Mouse (Mus musculus) liver, embryonic 15.5 days (tissue): ENCODE data around the gene Adora1. TPM values are rescaled to one million over a fixed set of nuclear protein-coding genes. Genes with fewer than 3 reads are reported as not detected.
"Not testable (repeated sequence)": the region's sequence is repeated elsewhere in the genome, so short reads cannot be mapped to it uniquely, and the experiment has no call there.

Experiments used
- ATAC-seq: fragments of 200-750 bp; cut with Nextera tagmentation; 2 replicates; pipeline ENCODE4 v1.8.0; 2017; ENCODE audit warnings: moderate number of reproducible peaks, mild to moderate bottlenecking, moderate library complexity; ENCODE audit not compliant: insufficient read depth
- H3K27ac ChIP-seq: fragments of 300-500 bp; sonication (generic); replicated peaks from 2 replicates; pipeline ENCODE4 v1.5.1; 2015; ENCODE audit warnings: mild to moderate bottlenecking, inconsistent platforms
- H3K27me3 ChIP-seq: fragments of 300-500 bp; sonication (generic); 2 replicates; pipeline ENCODE4 v1.6.1; 2015; ENCODE audit warnings: mild to moderate bottlenecking, inconsistent platforms
- H3K36me3 ChIP-seq: fragments of 300-500 bp; sonication (generic); replicated peaks from 2 replicates; pipeline ENCODE4 v1.6.1; 2015; ENCODE audit warnings: moderate library complexity, mild to moderate bottlenecking, inconsistent platforms
- H3K4me1 ChIP-seq: fragments of 300-500 bp; sonication (generic); replicated peaks from 2 replicates; pipeline ENCODE4 v1.6.1; 2015; ENCODE audit warnings: inconsistent platforms
- H3K4me2 ChIP-seq: fragments of 300-500 bp; sonication (generic); 2 replicates; pipeline ENCODE4 v1.6.1; 2015; ENCODE audit warnings: moderate library complexity, mild to moderate bottlenecking, inconsistent platforms
- H3K4me3 ChIP-seq: fragments of 300-500 bp; sonication (generic); replicated peaks from 2 replicates; pipeline ENCODE4 v1.5.1; 2015; ENCODE audit warnings: mild to moderate bottlenecking, inconsistent platforms
- H3K9ac ChIP-seq: fragments of 300-500 bp; sonication (generic); 2 replicates; pipeline ENCODE4 v1.6.1; 2015; ENCODE audit warnings: moderate library complexity, mild to moderate bottlenecking, inconsistent platforms
- H3K9me3 ChIP-seq: fragments of 300-500 bp; sonication (generic); replicated peaks from 2 replicates; pipeline ENCODE4 v1.6.1; 2016; ENCODE audit warnings: inconsistent platforms
- WGBS: fragments of 180-500 bp; shearing (Covaris S2); methylation state at CpG from one replicate; pipeline ENCODE4 v1.1.7; 2015; ENCODE audit warnings: mixed read lengths; ENCODE audit not compliant: insufficient replicate concordance; 5-methylcytosine and 5-hydroxymethylcytosine counted together
- polyA plus RNA-seq: library from polyadenylated mRNA; unstranded; fragments of >200 nt; fragmentation: Nextera tagmentation; extraction: Ambion mirVana; gene quantifications from 2 replicates; pipeline ENCODE4 v1.2.1, GENCODE M21; 2015

Gene Adora1
- polyA plus RNA-seq, 1 experiment from 2014 or later: 0.91 TPM

- WGBS: 61% methylated on average over 2 of the region's 2 CpGs
- no peak for ATAC-seq
These were observed 30.6 kb upstream of the Adora1 start for GRCm38 (mm10) chr1:134265797-134266196.

GRCm38 (mm10) chr1:134264341-134264740 lies 29.1 kb upstream of the Adora1 start:
- Histone ChIP-seq H3K27me3 (no peaks in the 10 kb centered on the region), H3K4me2 (no peak overlapping the region), H3K9ac (no peak overlapping the region), H3K27ac (no peak overlapping the region), H3K4me1 (no peaks in the 10 kb centered on the region), H3K9me3 (no peaks in the 10 kb centered on the region), H3K36me3 (no peaks in the 10 kb centered on the region), H3K4me3 (no peak overlapping the region)
- ATAC-seq: no peak
- 71% methylated on average over 6 of the region's 6 CpGs for WGBS

More at GRCm38 (mm10) chr1:134265797-134266196, 30.6 kb upstream of the Adora1 start:
- no peak overlapping the region for H3K27ac ChIP-seq
- no peaks in the 10 kb centered on the region for H3K9me3 ChIP-seq
- H3K4me3 ChIP-seq: no peak overlapping the region
- no peaks in the 10 kb centered on the region for H3K36me3 ChIP-seq
- no peak overlapping the region for H3K4me2 ChIP-seq
- no peak overlapping the region for H3K9ac ChIP-seq
- H3K4me1 ChIP-seq: no peaks in the 10 kb centered on the region
- H3K27me3 ChIP-seq: no peaks in the 10 kb centered on the region

GRCm38 (mm10) chr1:134249681-134250080 lies 14.4 kb upstream of the Adora1 start:
- H3K9me3 ChIP-seq, H3K27me3 ChIP-seq, H3K4me3 ChIP-seq, H3K4me1 ChIP-seq, H3K9ac ChIP-seq, ATAC-seq, H3K36me3 ChIP-seq, H3K4me2 ChIP-seq, H3K27ac ChIP-seq: not testable (repeated sequence)
- 53% methylated on average over 1 of the region's 1 CpGs for WGBS

- no peaks in the 10 kb centered on the region for H3K9me3 ChIP-seq
- no peaks in the 10 kb centered on the region for H3K27me3 ChIP-seq
- no peak for ATAC-seq
- H3K4me2 ChIP-seq: no peak overlapping the region
- WGBS: 48% methylated on average over 4 of the region's 4 CpGs
- H3K36me3 ChIP-seq: no peaks in the 10 kb centered on the region
- peaks cover 13% of the 10 kb centered on the region; the same call in 1 of the 2 replicates for H3K4me1 ChIP-seq
- H3K27ac ChIP-seq: no peak overlapping the region
- no peak overlapping the region for H3K9ac ChIP-seq
- H3K4me3 ChIP-seq: no peak overlapping the region
These were observed 11.4 kb upstream of the Adora1 start for GRCm38 (mm10) chr1:134246590-134246989.

GRCm38 (mm10) chr1:134245004-134245717 lies 9.9 kb upstream of the Adora1 start:
- no peak overlapping the region for H3K9ac ChIP-seq
- no peak overlapping the region for H3K4me2 ChIP-seq
- no peaks in the 10 kb centered on the region for H3K27me3 ChIP-seq
- no peak for ATAC-seq
- WGBS: 60% methylated on average over 14 of the region's 14 CpGs
- no peaks in the 10 kb centered on the region for H3K9me3 ChIP-seq
- no peak overlapping the region for H3K4me3 ChIP-seq
- no peak overlapping the region for H3K27ac ChIP-seq
- peaks cover 13% of the 10 kb centered on the region; the same call in 1 of the 2 replicates for H3K4me1 ChIP-seq
- no peaks in the 10 kb centered on the region for H3K36me3 ChIP-seq

GRCm38 (mm10) chr1:134243948-134244914 lies 9.0 kb upstream of the Adora1 start:
- Histone ChIP-seq H3K4me2 (no peak overlapping the region), H3K4me1 (peaks cover 13% of the 10 kb centered on the region; the same call in 1 of the 2 replicates), H3K9me3 (no peaks in the 10 kb centered on the region), H3K9ac (no peak overlapping the region), H3K4me3 (no peak overlapping the region), H3K27ac (no peak overlapping the region), H3K36me3 (no peaks in the 10 kb centered on the region), H3K27me3 (no peaks in the 10 kb centered on the region)
- 17% methylated on average over 35 of the region's 35 CpGs for WGBS
- ATAC-seq: peak; percentile 67

GRCm38 (mm10) chr1:134243505-134243904 lies 8.3 kb upstream of the Adora1 start:
- no peaks in the 10 kb centered on the region for H3K9me3 ChIP-seq
- H3K4me1 ChIP-seq: peaks cover 16% of the 10 kb centered on the region; the same call in 1 of the 2 replicates
- no peak for ATAC-seq
- no peak overlapping the region for H3K4me3 ChIP-seq
- 52% methylated on average over 6 of the region's 6 CpGs for WGBS
- no peaks in the 10 kb centered on the region; the same call in 1 of the 2 replicates for H3K27me3 ChIP-seq
- H3K4me2 ChIP-seq: no peak overlapping the region
- no peak overlapping the region for H3K9ac ChIP-seq
- no peak overlapping the region for H3K27ac ChIP-seq
- no peaks in the 10 kb centered on the region for H3K36me3 ChIP-seq

GRCm38 (mm10) chr1:134242286-134242685 lies 7.1 kb upstream of the Adora1 start:
- Histone ChIP-seq H3K4me3 (no peak overlapping the region), H3K9me3 (no peaks in the 10 kb centered on the region), H3K36me3 (no peaks in the 10 kb centered on the region), H3K27ac (0 out of 2 replicates have a peak overlapping the region, but pooled peaks have one; percentile 33), H3K4me1 (peaks cover 16% of the 10 kb centered on the region; the same call in 1 of the 2 replicates), H3K9ac (no peak overlapping the region), H3K27me3 (peaks cover 2% of the 10 kb centered on the region), H3K4me2 (no peak overlapping the region)
- 34% methylated on average over 2 of the region's 2 CpGs for WGBS
- ATAC-seq: 0 out of 2 replicates have a peak, but pooled peaks have one; percentile 15

GRCm38 (mm10) chr1:134241298-134241697 lies 6.1 kb upstream of the Adora1 start:
- H3K4me1 ChIP-seq: peaks cover 22% of the 10 kb centered on the region; the same call in 1 of the 2 replicates
- H3K36me3 ChIP-seq: no peaks in the 10 kb centered on the region
- H3K9me3 ChIP-seq: no peaks in the 10 kb centered on the region
- no peak overlapping the region for H3K9ac ChIP-seq
- WGBS: 61% methylated on average over 8 of the region's 8 CpGs
- no peak for ATAC-seq
- no peak overlapping the region for H3K4me3 ChIP-seq
- no peak overlapping the region for H3K27ac ChIP-seq
- peaks cover 12% of the 10 kb centered on the region for H3K27me3 ChIP-seq
- no peak overlapping the region for H3K4me2 ChIP-seq

- 38% methylated on average over 9 of the region's 9 CpGs for WGBS
- Histone ChIP-seq H3K9me3 (no peaks in the 10 kb centered on the region), H3K9ac (no peak overlapping the region), H3K4me3 (no peak overlapping the region), H3K4me2 (no peak overlapping the region), H3K27ac (no peak overlapping the region), H3K4me1 (peaks cover 23% of the 10 kb centered on the region; the same call in 1 of the 2 replicates), H3K36me3 (no peaks in the 10 kb centered on the region), H3K27me3 (peaks cover 18% of the 10 kb centered on the region)
- no peak for ATAC-seq
These were observed 5.5 kb upstream of the Adora1 start for GRCm38 (mm10) chr1:134240701-134241100.

GRCm38 (mm10) chr1:134237438-134237837 lies 2.2 kb upstream of the Adora1 start:
- no peak overlapping the region for H3K4me2 ChIP-seq
- H3K4me1 ChIP-seq: peaks cover 15% of the 10 kb centered on the region; the same call in 1 of the 2 replicates
- peak; percentile 55; the same call in 1 of the 2 replicates for ATAC-seq
- H3K27ac ChIP-seq: peak overlapping the region; percentile 45
- H3K4me3 ChIP-seq: no peak overlapping the region
- no peak overlapping the region for H3K9ac ChIP-seq
- no peaks in the 10 kb centered on the region for H3K9me3 ChIP-seq
- peaks cover 49% of the 10 kb centered on the region for H3K27me3 ChIP-seq
- no peaks in the 10 kb centered on the region for H3K36me3 ChIP-seq
- 55% methylated on average over 3 of the region's 3 CpGs for WGBS
